Mouse (Mus musculus) Muller cell, postnatal 12 days (primary cell): ENCODE measurements around the gene 4930426L09Rik.

Source experiments
- DNase-seq: peaks from one replicate; pipeline ENCODE4 v3.0.0-alpha.2; 2015; ENCODE audit errors: inconsistent ontology term

4930426L09Rik gene

GRCm38 (mm10) chr2:18998054-18998478 lies at the start of gene 4930426L09Rik, which contains the start of gene Pip4k2a:
TSS of gene 4930426L09Rik (plus strand) at chr2:18998343.
TSS of gene Pip4k2a (minus strand) at chr2:18998126.
- DNase-seq, result peak; percentile 95

GRCm38 (mm10) chr2:18948741-18949140 lies 49.4 kb upstream of the 4930426L09Rik start:
- no peak for DNase-seq

- DNase-seq, result no peak
Measured at GRCm38 (mm10) chr2:18950758-18951157, 47.4 kb upstream of the 4930426L09Rik start.

- DNase-seq, result no peak
Measured at GRCm38 (mm10) chr2:18952102-18952673, 46.0 kb upstream of the 4930426L09Rik start.

- no peak for DNase-seq
Measured at GRCm38 (mm10) chr2:18954422-18954821, 43.7 kb upstream of the 4930426L09Rik start.

GRCm38 (mm10) chr2:18955022-18955421 lies 43.1 kb upstream of the 4930426L09Rik start:
- no peak for DNase-seq

- DNase-seq, result no peak
Measured at GRCm38 (mm10) chr2:18955671-18956070, 42.5 kb upstream of the 4930426L09Rik start.

GRCm38 (mm10) chr2:18956424-18956823 lies 41.7 kb upstream of the 4930426L09Rik start:
- no peak for DNase-seq

GRCm38 (mm10) chr2:18956945-18957344 lies 41.2 kb upstream of the 4930426L09Rik start:
- no peak for DNase-seq

GRCm38 (mm10) chr2:18957459-18957858 lies 40.7 kb upstream of the 4930426L09Rik start:
- no peak for DNase-seq

- DNase-seq, result no peak
Measured at GRCm38 (mm10) chr2:18958044-18958443, 40.1 kb upstream of the 4930426L09Rik start.

GRCm38 (mm10) chr2:18958501-18958900 lies 39.6 kb upstream of the 4930426L09Rik start:
- no peak for DNase-seq

- no peak for DNase-seq
Measured at GRCm38 (mm10) chr2:18959008-18959407, 39.1 kb upstream of the 4930426L09Rik start.

- DNase-seq, result no peak
Measured at GRCm38 (mm10) chr2:18959558-18959957, 38.6 kb upstream of the 4930426L09Rik start.

GRCm38 (mm10) chr2:18960376-18960973 lies 37.7 kb upstream of the 4930426L09Rik start:
- no peak for DNase-seq

GRCm38 (mm10) chr2:18962502-18962901 lies 35.6 kb upstream of the 4930426L09Rik start:
- no peak for DNase-seq

- DNase-seq, result no peak
Measured at GRCm38 (mm10) chr2:18963286-18964040, 34.7 kb upstream of the 4930426L09Rik start.

- DNase-seq, result no peak
Measured at GRCm38 (mm10) chr2:18965108-18965507, 33.0 kb upstream of the 4930426L09Rik start.

- DNase-seq, result no peak
Measured at GRCm38 (mm10) chr2:18965950-18966349, 32.2 kb upstream of the 4930426L09Rik start.

- DNase-seq, result no peak
Measured at GRCm38 (mm10) chr2:18966566-18966965, 31.6 kb upstream of the 4930426L09Rik start.

- DNase-seq, result no peak
Measured at GRCm38 (mm10) chr2:18967451-18968063, 30.6 kb upstream of the 4930426L09Rik start.

- no peak for DNase-seq
Measured at GRCm38 (mm10) chr2:18969066-18969681, 29.0 kb upstream of the 4930426L09Rik start.
